Mouse (Mus musculus) cerebellum, adult 2 months (tissue): ENCODE results near the gene Ncbp1.

Experiments used
- CTCF ChIP-seq: fragments of 200-500 bp; IDR thresholded peaks from 2 replicates; pipeline ENCODE4 v1.5.1; 2011; ENCODE audit warnings: low read depth, mild to moderate bottlenecking, control low read depth, low read length, moderate library complexity, borderline replicate concordance; ENCODE audit not compliant: insufficient read depth
- POLR2A ChIP-seq: fragments of 200-500 bp; IDR thresholded peaks from 2 replicates; pipeline ENCODE4 v1.6.1; 2011; ENCODE audit warnings: low read length, control low read depth, borderline replicate concordance; ENCODE audit not compliant: insufficient read depth

GRCm38 (mm10) chr4:46202562-46203126 lies 64.2 kb downstream of the Ncbp1 start:
- TF ChIP-seq CTCF (no peak), POLR2A (no peak)
